Mouse (Mus musculus) erythroblast, embryonic 14.5 days (primary cell): Measurements from ENCODE around the gene Epb41l1.

Experiments
- GATA1 ChIP-seq: IDR thresholded peaks from 2 replicates; pipeline ENCODE4 v1.6.1; 2012; ENCODE audit warnings: low read length, inconsistent platforms, mixed read lengths
- TAL1 ChIP-seq: IDR thresholded peaks from 3 replicates; pipeline ENCODE4 v1.6.1; 2012; ENCODE audit warnings: low read length, inconsistent platforms, mixed read lengths

DNA sequence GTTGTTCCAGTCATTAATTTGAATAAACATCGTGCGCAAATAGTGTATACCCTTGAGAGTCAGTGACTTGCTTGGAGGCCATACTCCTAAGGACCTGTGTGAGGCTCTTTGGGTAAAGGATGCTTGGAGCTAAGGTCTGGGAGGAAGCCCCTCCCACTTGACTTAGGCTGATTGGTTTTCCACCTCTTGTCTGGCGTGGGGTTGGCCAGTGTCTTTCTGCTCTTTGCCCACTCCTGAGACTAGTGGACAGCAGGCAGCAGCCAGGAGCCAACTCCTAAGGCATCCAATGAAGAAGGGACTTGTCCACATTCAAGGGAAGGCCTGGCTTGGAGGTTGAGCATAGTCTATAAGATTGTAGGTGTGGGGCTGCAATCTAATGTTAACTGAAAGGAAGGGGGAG, 53.4 kb downstream of the Epb41l1 start:
- TF ChIP-seq GATA1 (no peak), TAL1 (no peak)
